Mouse (Mus musculus) lung, embryonic 15.5 days (tissue): ENCODE measurements around the gene March1. TPM values are rescaled to one million over a fixed set of nuclear protein-coding genes. Genes with fewer than 3 reads are reported as not detected.
"Not testable (repeated sequence)": the region's sequence is repeated elsewhere in the genome, so short reads cannot be mapped to it uniquely, and the experiment has no call there.

Experiments used
- ATAC-seq: fragments of 200-750 bp; cut with Nextera tagmentation; 2 replicates; pipeline ENCODE4 v1.8.0; 2017; ENCODE audit warnings: moderate number of reproducible peaks, borderline replicate concordance; ENCODE audit not compliant: low FRiP score, low TSS enrichment; ENCODE audit errors: extremely low read depth
- H3K27ac ChIP-seq: fragments of 300-500 bp; sonication (generic); 2 replicates; pipeline ENCODE4 v1.5.1; 2015; ENCODE audit warnings: moderate library complexity, mild to moderate bottlenecking, inconsistent platforms
- H3K27me3 ChIP-seq: fragments of 300-500 bp; sonication (generic); 2 replicates; pipeline ENCODE4 v1.6.1; 2015; ENCODE audit warnings: inconsistent platforms
- H3K36me3 ChIP-seq: fragments of 300-500 bp; sonication (generic); 2 replicates; pipeline ENCODE4 v1.6.1; 2015; ENCODE audit warnings: inconsistent platforms
- H3K4me1 ChIP-seq: fragments of 300-500 bp; sonication (generic); 2 replicates; pipeline ENCODE4 v1.6.1; 2015; ENCODE audit warnings: inconsistent platforms
- H3K4me2 ChIP-seq: fragments of 300-500 bp; sonication (generic); 2 replicates; pipeline ENCODE4 v1.6.1; 2015; ENCODE audit warnings: inconsistent platforms, mild to moderate bottlenecking, moderate library complexity
- H3K4me3 ChIP-seq: fragments of 300-500 bp; sonication (generic); 2 replicates; pipeline ENCODE4 v1.5.1; 2015; ENCODE audit warnings: mild to moderate bottlenecking, inconsistent platforms
- H3K9ac ChIP-seq: fragments of 300-500 bp; sonication (generic); 2 replicates; pipeline ENCODE4 v1.6.1; 2015; ENCODE audit warnings: inconsistent platforms
- H3K9me3 ChIP-seq: fragments of 300-500 bp; sonication (generic); 2 replicates; pipeline ENCODE4 v1.6.1; 2016; ENCODE audit warnings: inconsistent platforms
- WGBS: fragments of 180-500 bp; shearing (Covaris S2); methylation state at CpG from one replicate; pipeline ENCODE4 v1.1.7; 2015; 5-methylcytosine and 5-hydroxymethylcytosine counted together
- polyA plus RNA-seq: library from polyadenylated mRNA; unstranded; fragments of >200 nt; fragmentation: Nextera tagmentation; extraction: Ambion mirVana; gene quantifications from 2 replicates; pipeline ENCODE4 v1.2.1, GENCODE M21; 2015

Gene March1
- polyA plus RNA-seq, 1 experiment from 2014 or later, result 0.47 TPM

DNA sequence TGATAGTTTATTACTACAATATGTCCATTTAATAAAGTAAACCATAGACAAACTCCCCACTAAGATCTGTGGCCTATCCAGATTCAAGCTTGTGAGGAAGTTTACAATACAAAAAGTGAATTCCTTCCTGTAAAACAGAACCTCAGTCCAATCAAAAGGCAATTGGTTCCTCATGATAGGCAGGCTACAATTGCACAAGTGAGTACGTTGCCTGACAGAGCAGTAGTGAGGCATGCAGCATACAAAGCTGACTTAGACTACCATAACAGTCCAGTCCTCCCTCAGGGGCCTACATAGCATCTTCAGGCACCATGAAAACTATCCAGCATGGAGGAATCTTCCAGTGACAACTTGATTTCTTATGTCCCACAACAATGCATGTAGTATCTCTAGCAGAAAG lies 782.4 kb downstream of the March1 start:
- no peaks in the 10 kb centered on the region for H3K4me1 ChIP-seq
- no peaks in the 10 kb centered on the region for H3K9me3 ChIP-seq
- no peaks in the 10 kb centered on the region for H3K36me3 ChIP-seq
- WGBS, result 69% methylated on average over 1 of the region's 1 CpGs
- no peak for ATAC-seq
- H3K27ac ChIP-seq, result no peak overlapping the region
- H3K27me3 ChIP-seq, result no peaks in the 10 kb centered on the region
- H3K4me2 ChIP-seq, result no peak overlapping the region
- no peak overlapping the region for H3K4me3 ChIP-seq
- no peak overlapping the region for H3K9ac ChIP-seq

- no peaks in the 10 kb centered on the region for H3K4me1 ChIP-seq
- no peak overlapping the region for H3K9ac ChIP-seq
- H3K27me3 ChIP-seq, result no peaks in the 10 kb centered on the region
- no peak overlapping the region for H3K4me2 ChIP-seq
- no peak for ATAC-seq
- 78% methylated on average over 2 of the region's 2 CpGs for WGBS
- no peak overlapping the region for H3K27ac ChIP-seq
- H3K9me3 ChIP-seq, result no peaks in the 10 kb centered on the region
- no peak overlapping the region for H3K4me3 ChIP-seq
- H3K36me3 ChIP-seq, result no peaks in the 10 kb centered on the region
Measured at GRCm38 (mm10) chr8:66404711-66405414, 787.2 kb downstream of the March1 start.

- not testable (repeated sequence) for H3K4me3 ChIP-seq, H3K27me3 ChIP-seq, H3K4me1 ChIP-seq, ATAC-seq, H3K9me3 ChIP-seq, H3K9ac ChIP-seq, H3K36me3 ChIP-seq, H3K27ac ChIP-seq, H3K4me2 ChIP-seq
- WGBS, result 42% methylated on average over 4 of the region's 4 CpGs
Measured at GRCm38 (mm10) chr8:66405796-66406195, 788.1 kb downstream of the March1 start.

DNA sequence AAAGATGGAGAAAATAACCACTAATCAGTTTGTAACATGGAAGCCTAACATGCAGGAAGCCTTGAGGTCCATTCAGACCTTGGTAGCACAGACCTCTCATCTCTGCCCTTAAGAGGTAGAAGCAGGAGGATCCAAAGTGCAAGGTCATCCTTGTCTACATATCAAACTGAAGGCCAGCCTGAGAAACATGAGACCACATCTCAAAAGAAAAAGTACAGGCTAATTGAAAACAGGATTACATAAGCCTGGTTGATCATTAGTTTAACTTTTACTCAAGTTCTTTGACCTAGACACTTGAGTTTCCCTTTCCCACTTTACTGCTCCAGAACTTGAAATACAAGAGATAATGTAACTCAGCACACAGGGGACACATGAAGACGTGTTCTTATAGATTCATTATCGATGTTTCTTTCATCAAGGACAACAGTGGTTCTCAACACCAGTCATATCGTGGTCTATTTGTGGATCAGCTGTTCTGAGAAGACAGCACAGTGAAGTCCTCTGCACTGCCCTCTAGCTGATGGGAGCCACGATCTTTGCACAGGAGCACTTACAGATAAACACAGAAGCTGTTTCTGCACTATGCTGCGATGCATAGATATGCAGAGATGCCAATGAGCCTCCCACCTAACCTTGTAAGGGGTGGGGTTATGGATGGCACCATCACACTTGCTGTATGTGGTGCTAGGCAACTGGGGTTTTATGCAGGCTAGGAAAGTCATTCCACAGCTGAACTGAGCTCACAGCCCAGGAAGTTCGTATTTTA lies 789.1 kb downstream of the March1 start:
- Histone ChIP-seq H3K4me3 (no peak overlapping the region), H3K9ac (no peak overlapping the region), H3K27me3 (no peaks in the 10 kb centered on the region), H3K36me3 (no peaks in the 10 kb centered on the region), H3K9me3 (no peaks in the 10 kb centered on the region), H3K4me1 (no peaks in the 10 kb centered on the region), H3K27ac (no peak overlapping the region), H3K4me2 (no peak overlapping the region)
- no peak for ATAC-seq
- WGBS, result 65% methylated on average over 6 of the region's 6 CpGs

DNA sequence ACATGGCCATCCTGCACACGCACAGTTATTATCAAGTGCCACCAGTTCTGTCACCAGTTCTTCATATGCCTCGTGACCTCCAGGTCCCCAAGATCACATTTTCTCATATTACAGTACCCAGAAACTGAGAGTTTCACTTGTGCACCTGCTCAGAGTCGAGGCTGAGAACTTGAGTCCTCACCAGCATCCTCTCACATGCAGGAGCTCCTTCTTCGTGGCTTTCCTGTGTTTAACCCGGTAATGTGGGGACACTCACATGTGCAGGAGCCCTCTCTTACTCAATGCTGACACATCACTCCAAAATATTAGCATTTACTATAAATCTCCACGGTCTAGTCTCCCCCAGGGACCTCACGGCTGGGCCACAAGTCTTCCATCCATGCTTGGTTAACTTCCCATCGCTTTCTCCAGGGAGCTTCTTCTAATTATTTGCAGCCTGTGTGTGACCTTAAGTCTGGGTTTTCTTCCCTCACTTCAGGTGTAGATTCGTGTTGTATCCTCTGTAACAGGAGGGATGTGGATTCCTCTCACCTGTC lies 792.4 kb downstream of the March1 start:
- no peaks in the 10 kb centered on the region for H3K4me1 ChIP-seq

DNA sequence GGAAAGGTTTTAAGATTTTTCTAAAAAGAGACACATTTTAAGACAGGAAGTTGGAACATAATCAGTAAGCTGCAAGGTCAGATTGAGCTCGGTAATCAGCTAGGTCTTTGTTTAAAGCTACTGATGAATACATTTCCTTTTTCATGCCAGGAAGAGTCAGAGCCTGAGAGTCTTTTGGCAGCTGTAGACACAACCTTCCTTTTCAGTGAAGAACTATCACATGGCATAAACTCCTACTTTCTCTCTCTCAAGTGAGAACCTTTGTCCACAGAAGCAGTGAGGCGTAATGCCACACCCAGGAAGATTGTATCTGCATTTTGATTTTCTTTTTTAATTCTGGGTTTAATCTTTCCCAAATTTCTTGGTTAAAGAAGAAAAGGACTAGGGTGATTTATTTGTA lies 795.4 kb downstream of the March1 start:
- no peaks in the 10 kb centered on the region for H3K4me1 ChIP-seq
- no peak for ATAC-seq

More for the DNA sequence above, 792.4 kb downstream of the March1 start:
- no peaks in the 10 kb centered on the region for H3K36me3 ChIP-seq
- no peak overlapping the region for H3K4me3 ChIP-seq
- ATAC-seq, result no peak
- H3K9me3 ChIP-seq, result no peaks in the 10 kb centered on the region
- no peak overlapping the region for H3K9ac ChIP-seq
- H3K27ac ChIP-seq, result no peak overlapping the region
- WGBS, result 69% methylated on average over 9 of the region's 9 CpGs
- no peaks in the 10 kb centered on the region for H3K27me3 ChIP-seq
- no peak overlapping the region for H3K4me2 ChIP-seq

DNA sequence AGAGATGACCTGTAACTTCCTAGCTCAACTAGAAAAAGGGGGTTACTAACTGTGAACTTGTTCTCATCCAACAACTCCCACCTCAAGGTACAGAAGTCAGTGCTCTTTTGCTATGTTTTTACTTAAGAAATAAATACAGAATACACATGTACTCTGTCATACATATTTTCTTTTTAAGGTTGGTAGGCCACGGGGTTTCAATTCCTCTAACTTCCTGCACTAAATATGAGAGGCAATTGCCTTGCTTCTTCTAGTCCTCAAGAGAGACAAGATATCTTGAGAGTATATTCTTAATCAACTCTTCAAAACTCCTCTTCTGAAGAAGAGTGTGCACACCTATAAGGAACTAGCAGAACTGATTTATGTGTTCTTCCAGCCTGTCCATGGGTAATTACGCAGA lies 797.5 kb downstream of the March1 start:
- Histone ChIP-seq H3K4me3 (no peak overlapping the region), H3K27me3 (no peaks in the 10 kb centered on the region), H3K27ac (no peak overlapping the region), H3K9ac (no peak overlapping the region), H3K9me3 (no peaks in the 10 kb centered on the region), H3K4me2 (no peak overlapping the region), H3K4me1 (no peaks in the 10 kb centered on the region), H3K36me3 (no peaks in the 10 kb centered on the region)
- WGBS, result 82% methylated on average over 2 of the region's 2 CpGs
- ATAC-seq, result no peak

More for the DNA sequence above, 795.4 kb downstream of the March1 start:
- Histone ChIP-seq H3K4me3 (no peak overlapping the region), H3K4me2 (no peak overlapping the region), H3K9me3 (no peaks in the 10 kb centered on the region), H3K36me3 (no peaks in the 10 kb centered on the region), H3K27me3 (no peaks in the 10 kb centered on the region), H3K9ac (no peak overlapping the region), H3K27ac (no peak overlapping the region)
- whole genome bisulfite sequencing, result 38% methylated on average over 2 of the region's 2 CpGs

- not testable (repeated sequence) for H3K4me3 ChIP-seq, H3K9ac ChIP-seq, H3K4me1 ChIP-seq, H3K27ac ChIP-seq, H3K27me3 ChIP-seq, H3K4me2 ChIP-seq, H3K36me3 ChIP-seq, H3K9me3 ChIP-seq, ATAC-seq
- WGBS, result 73% methylated on average over 4 of the region's 4 CpGs
Measured at GRCm38 (mm10) chr8:66417591-66417990, 799.9 kb downstream of the March1 start.

DNA sequence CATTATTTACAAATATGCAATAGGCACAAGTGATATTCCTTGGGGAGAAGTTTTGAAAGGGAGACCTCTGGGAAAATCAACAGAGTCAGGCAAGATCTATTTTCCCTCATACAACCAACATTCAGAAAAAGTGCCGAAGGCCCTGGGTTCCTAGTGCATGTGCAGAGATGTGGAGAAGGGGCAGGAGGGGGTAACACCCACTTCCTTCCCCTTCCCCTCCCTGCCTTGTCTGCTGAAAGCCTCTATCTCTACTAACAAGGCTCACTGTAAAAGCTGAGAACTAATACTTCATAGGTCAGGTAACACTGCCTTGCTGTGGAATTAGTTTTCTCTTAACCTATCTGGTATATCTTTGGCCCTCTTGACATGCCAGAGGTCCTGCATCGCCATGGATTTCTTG lies 812.9 kb downstream of the March1 start:
- H3K4me1 ChIP-seq, result no peaks in the 10 kb centered on the region
- no peaks in the 10 kb centered on the region for H3K27me3 ChIP-seq
- no peaks in the 10 kb centered on the region for H3K9me3 ChIP-seq
- WGBS, result 48% methylated on average over 2 of the region's 2 CpGs
- H3K27ac ChIP-seq, result no peak overlapping the region
- no peak overlapping the region for H3K9ac ChIP-seq
- no peaks in the 10 kb centered on the region for H3K36me3 ChIP-seq
- ATAC-seq, result no peak
- no peak overlapping the region for H3K4me3 ChIP-seq
- no peak overlapping the region for H3K4me2 ChIP-seq

- Histone ChIP-seq H3K9me3 (no peaks in the 10 kb centered on the region), H3K9ac (no peak overlapping the region), H3K27me3 (no peaks in the 10 kb centered on the region), H3K4me3 (no peak overlapping the region), H3K36me3 (no peaks in the 10 kb centered on the region), H3K4me2 (no peak overlapping the region), H3K27ac (no peak overlapping the region), H3K4me1 (no peaks in the 10 kb centered on the region)
- ATAC-seq, result no peak
Measured at GRCm38 (mm10) chr8:66433577-66433976, 815.9 kb downstream of the March1 start.

- no peak overlapping the region for H3K27ac ChIP-seq
- no peak overlapping the region for H3K4me3 ChIP-seq
- H3K4me1 ChIP-seq, result no peaks in the 10 kb centered on the region
- no peak overlapping the region for H3K4me2 ChIP-seq
- no peak overlapping the region for H3K9ac ChIP-seq
- 81% methylated on average over 1 of the region's 1 CpGs for WGBS
- no peaks in the 10 kb centered on the region for H3K9me3 ChIP-seq
- no peaks in the 10 kb centered on the region for H3K36me3 ChIP-seq
- H3K27me3 ChIP-seq, result no peaks in the 10 kb centered on the region
- ATAC-seq, result no peak
Measured at GRCm38 (mm10) chr8:66436804-66437203, 819.1 kb downstream of the March1 start.

GRCm38 (mm10) chr8:66437929-66438328 lies 820.2 kb downstream of the March1 start:
- Histone ChIP-seq H3K27ac (no peak overlapping the region), H3K4me2 (no peak overlapping the region), H3K9me3 (no peaks in the 10 kb centered on the region), H3K4me3 (no peak overlapping the region), H3K9ac (no peak overlapping the region), H3K27me3 (no peaks in the 10 kb centered on the region), H3K4me1 (no peaks in the 10 kb centered on the region), H3K36me3 (no peaks in the 10 kb centered on the region)
- 39% methylated on average over 3 of the region's 3 CpGs for WGBS
- ATAC-seq, result no peak
